Mouse (Mus musculus) hematopoietic stem cell, adult 5-6 weeks (primary cell): ENCODE measurements at regions not wholly inside any gene's neighbourhood (a gene's known extent, or its start where the extent isn't known, plus 50 kb on each side); places are given as distances from the start of the nearest gene placed in this dataset.

ENCODE experiments used
- ATAC-seq, 2 experiments: fragments of 125-278 bp in 1 of 2; replicated peaks in 1 of 2; 2 replicates each; pipeline ENCODE4 v1.8.0; 2016 to 2017; ENCODE audit warnings: inconsistent platforms in 2 of 2, mild to moderate bottlenecking in 2 of 2, moderate number of reproducible peaks in 2 of 2, low read depth in 1 of 2, moderate TSS enrichment in 1 of 2; ENCODE audit not compliant: low FRiP score in 2 of 2, poor library complexity in 2 of 2, severe bottlenecking in 2 of 2, insufficient read depth in 1 of 2, low TSS enrichment in 1 of 2

DNA sequence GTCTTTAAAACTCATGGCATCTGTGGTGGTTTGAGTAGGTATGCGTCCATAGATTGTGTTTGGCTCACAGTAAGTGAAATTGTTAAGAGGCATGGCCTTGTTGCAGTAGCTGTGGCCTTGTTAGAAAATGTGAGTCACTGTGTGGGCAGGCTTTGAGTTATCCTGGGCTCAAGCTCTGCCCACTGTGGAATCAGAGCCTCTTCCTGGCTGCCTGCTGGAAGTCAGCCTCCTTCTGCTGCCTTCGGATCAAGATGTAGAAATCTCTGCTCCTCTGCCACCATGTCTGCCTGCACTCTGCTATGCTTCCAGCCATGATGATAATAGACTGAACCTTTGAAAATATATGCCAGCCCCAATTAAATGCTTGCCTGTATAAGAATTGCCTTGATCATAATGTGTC is 192.2 kb upstream of the Smarca2 start:
- ATAC-seq = no peak

GRCm38 (mm10) chr19:26414476-26415024 is 190.3 kb upstream of the Smarca2 start:
- no peak for ATAC-seq

DNA sequence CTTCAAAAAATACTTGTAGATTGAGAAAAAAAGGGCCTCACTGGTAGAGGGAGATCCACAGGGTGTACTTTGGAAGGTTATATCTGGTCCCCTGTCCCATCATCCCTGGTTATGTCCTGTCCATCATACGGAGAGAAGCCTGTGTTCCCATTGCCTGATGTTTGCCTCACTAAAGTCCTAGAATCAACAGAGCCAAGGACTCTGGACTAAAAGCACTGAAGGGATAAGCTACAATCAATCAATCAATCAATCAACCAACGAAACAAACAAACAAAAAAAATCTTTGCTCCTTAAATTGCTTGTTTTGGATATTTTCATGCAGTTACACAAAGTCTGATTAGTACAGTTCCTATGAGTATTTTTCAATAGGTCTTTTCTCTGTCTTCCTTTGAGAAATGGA is 185.1 kb upstream of the Smarca2 start:
- no peak for ATAC-seq

- ATAC-seq = no peak
Observed at GRCm38 (mm10) chr19:26439163-26439562, 165.7 kb upstream of the Smarca2 start.

DNA sequence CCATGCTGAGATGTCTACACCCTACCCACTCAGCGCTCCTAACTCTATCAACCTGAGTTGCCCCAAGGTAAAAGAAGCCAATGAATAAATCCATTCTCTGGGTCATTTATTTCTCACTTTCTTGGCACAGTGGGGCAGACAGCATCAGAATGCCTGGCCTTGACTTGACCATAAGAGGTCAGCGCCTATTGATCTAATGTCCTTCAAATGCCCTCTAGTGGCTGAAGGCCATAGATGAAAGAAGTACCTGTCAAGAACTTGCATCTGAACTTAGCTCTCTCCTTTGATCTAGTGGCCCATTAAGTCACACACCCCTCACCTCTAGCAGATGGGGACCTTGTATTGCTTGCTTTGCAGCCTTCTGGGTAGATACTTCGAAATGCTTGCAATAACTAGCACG is 159.5 kb upstream of the Smarca2 start:
- ATAC-seq = no peak

DNA sequence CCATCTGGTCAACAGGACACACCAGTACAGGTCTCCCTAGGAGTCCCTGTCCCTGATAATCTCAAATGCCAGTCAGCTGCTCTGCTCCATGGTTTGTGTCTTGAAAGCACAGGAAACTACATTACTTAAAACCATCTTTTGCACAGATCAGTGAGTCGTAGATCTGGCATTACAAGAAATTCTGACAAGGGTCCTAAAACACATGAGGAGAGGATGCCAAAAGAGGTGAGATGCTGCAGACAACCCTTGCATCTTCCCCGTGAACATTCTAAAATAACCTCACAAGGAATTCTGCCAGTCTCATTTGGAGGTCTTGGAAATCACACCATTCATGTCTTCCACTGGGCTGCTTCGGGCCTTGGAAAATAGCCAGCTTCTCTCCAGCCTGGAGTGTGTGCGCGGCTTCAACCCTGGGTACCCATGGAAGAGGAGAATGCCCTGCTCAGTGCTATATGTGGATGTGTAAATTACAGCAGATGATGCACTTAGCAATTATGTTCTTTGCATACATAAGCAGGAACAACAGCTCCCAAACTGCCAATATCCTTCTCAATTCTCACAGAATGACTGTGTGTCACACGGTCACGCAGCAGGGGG is 157.3 kb upstream of the Smarca2 start:
- no peak for ATAC-seq

- ATAC-seq = no peak
Observed at GRCm38 (mm10) chr19:26461712-26462111, 143.1 kb upstream of the Smarca2 start.

DNA sequence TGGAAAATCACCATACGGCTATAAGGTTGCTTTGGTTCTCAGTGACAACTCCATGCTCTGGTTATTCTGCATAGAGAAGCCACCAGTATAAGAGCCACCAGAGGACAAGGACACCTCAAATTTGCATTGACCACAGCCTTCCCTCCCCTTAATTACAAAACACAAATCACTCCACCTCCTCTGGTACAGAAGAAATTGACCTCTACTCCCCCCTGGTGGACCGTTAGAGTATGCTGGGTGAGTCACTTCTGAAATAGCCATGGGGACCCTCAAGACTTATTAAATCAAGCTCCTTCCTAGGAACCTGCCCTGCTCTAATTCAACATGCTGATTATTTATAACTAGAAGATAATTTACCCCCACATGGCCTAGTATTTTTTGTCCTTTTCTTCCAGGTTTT is 139.6 kb upstream of the Smarca2 start:
- ATAC-seq = peak in 1 of 2 experiments; percentile 48; a peak in 1 of 4 replicates

DNA sequence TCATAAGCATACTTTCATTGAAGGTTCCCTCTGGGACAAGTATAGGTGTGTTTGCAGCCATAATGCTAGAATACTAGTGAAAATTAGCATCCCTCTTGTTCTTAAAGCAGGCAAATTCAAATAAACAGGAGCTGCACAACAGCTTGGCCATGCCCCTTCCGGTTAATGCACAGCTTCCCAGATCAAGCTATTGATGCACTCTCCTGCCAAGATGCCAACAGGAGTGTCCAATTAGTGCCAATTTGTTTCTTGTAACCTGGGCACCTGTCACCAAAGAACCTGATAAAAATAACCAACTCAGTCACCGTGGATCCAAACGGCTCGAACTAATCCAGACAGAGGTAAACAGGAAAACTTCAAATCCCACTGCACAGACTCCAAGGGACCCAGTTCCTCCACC is 138.6 kb upstream of the Smarca2 start:
- no peak for ATAC-seq

- ATAC-seq = no peak
Observed at GRCm38 (mm10) chr19:26467179-26467651, 137.6 kb upstream of the Smarca2 start.

DNA sequence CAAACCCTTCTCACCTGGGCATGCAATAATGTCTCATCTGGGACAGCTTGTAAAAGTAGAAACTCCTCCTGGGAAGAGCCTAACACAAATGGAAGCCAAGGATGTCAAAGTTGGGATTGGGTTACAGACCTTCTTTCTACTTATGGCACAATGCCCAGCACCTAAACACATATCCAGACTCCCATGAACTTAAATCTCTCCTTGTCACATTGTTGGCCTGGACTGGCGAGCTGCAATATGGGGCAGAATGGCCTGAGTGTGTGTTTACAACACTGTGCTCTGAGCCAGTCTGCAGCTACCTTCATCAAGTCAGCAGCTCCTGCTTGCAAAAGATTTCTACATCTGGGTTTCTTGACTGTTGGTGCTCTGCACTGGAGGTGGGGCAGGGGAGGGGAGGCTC is 132.2 kb upstream of the Smarca2 start:
- ATAC-seq = no peak

DNA sequence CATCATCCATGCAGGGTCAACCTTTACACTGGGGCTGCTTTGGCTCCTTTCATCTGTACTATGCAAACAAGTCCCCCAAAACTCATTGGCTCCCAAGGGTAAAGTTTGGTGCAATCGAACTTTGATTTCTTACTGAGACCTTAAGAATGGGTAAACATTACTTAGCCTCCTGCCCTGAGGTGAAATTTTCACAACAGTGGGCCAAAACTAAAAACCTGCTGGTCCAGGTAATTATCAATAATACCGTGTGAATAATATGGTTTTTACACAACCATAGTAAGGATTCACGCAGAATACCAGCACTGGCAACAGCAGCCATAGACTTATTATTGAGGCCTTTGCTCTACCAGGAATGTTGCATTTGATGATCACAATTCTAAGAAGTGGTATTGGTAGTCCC is 131.6 kb upstream of the Smarca2 start:
- ATAC-seq = no peak

DNA sequence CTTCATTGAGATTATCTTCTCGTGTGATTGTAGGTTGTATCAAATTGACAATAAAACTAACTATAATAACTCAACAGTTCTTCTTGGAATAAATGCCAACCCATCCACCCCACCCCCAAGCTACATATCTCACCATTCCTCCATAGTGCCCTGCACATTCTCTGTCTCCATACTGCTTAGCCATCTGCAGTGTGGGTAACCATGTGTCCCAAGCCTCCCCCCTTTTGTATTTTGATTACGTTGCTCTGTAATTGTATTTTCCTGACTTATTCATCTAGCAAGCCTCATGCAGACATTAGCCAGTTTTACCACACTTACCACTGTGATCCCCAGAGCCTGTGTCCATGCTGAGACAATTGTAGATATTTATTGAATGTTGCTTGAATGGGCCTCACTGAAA is 129.7 kb upstream of the Smarca2 start:
- no peak for ATAC-seq

DNA sequence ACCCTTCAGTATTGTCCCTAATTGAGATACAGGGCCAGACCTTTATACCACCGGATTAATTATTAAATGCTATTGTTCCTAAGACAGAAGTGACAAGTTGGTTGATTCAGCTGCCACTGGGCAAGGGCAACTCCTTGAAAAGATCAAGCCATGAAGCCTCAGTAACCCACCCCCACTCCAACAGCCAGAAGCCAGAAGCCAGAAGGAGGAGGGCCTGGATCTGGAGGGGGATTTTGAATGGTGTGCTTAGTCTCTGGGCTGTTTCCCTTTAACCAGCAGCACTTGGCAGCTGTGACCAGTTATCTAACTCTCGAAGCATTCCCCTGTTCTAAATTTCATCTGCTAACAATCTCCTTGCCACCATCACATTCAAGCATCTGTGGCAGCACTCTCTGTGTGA is 129.1 kb upstream of the Smarca2 start:
- ATAC-seq = no peak

DNA sequence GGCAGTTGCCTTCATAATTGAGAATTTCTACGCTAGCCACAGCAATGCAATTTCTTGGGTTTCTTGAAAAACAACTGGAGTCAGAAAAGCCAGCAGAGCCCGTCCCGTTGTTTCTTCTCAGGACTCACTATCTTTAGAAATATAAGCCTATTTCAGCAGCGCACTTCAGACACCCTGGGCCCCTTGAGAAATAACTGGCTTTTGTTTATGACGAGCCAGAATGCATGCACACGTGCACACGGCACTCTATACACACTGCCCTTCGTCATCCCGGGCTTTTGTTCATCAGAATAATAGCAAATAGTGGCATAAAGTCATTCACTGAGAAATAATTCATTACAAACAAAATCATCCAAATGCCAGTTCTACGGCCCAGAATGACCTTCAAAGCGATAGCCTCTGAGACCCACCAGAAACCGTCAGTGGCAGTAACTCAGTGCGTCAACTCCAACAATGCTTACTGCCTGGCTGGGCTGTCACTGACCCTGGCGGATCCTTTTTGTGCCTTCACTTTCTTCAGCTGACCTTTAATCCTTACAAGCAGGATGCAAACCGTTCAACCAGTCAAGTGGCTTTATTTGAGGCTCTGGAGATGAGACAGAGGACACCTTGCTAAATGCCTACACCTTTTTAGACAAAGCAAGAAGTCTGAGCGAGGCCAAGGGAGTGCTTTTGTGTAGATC is 126.7 kb upstream of the Smarca2 start:
- ATAC-seq = no peak

DNA sequence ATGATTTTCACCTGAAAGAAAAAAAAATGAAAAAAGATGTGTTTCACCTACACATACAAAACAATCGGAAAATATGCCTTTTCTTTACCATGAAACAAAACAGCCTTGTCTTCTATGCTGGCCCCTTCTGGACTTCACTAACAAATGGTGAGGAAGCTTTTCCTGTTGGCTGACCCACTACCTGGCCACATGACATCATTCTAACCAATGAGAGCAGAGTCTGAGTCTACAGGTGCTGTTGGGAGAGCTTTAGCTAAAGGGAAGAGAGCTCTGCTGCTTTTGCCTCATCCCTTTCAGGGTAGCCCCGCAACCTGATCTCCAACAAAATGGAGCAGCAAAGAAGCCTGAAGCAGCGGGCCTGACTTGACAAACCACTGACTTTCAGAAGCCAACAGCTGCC is 120.5 kb upstream of the Smarca2 start:
- ATAC-seq = no peak

GRCm38 (mm10) chr19:26492806-26493205 is 112.0 kb upstream of the Smarca2 start:
- ATAC-seq = no peak

- ATAC-seq = no peak
Observed at GRCm38 (mm10) chr19:26501064-26501463, 103.8 kb upstream of the Smarca2 start.

GRCm38 (mm10) chr19:26504027-26504426 is 100.8 kb upstream of the Smarca2 start:
- ATAC-seq = no peak
